Mouse (Mus musculus): ENCODE data around the gene Llph.

GRCm38 (mm10) chr10:120252800-120253199 is 25.9 kb downstream of the Llph start:
- TF ChIP-seq CTCF (IDR thresholded peaks at IDR 0.05; ENCODE audit: low read depth, low read length), result no peak
- TF ChIP-seq POLR2A (IDR thresholded peaks at IDR 0.05; ENCODE audit: borderline replicate concordance, low read depth, low read length), result no peak

All from bone marrow macrophage, adult 2 months (primary cell).